Mouse (Mus musculus): ENCODE results near the gene Hcfc2.

Hcfc2 gene

GRCm38 (mm10) chr10:82741354-82741753 lies 45.4 kb downstream of the Hcfc2 start:
- no peak for DNase-seq (ENCODE audit: low spot score)

DNA sequence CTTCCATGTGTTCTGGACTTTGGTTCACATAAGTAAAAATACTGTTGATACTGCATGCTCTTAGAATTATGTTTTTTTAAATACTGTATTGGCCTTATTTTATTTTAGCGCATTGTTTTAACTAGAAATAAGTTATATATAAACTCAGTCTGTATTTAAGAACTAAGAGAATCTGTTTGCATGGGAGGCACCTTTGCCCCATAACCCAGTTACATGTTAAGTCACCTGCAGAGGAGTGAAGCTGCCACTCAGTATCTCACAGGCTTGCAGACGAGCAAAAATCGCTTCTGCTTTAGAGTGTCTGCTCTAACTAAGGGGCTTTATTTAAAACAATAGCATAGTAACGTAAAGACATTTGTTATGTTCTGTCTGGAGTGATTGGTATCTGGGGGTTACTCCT lies 45.9 kb downstream of the Hcfc2 start:
- no peak for DNase-seq (ENCODE audit: low spot score)

GRCm38 (mm10) chr10:82742578-82742977 lies 46.6 kb downstream of the Hcfc2 start:
- DNase-seq (ENCODE audit: low spot score) = no peak

DNA sequence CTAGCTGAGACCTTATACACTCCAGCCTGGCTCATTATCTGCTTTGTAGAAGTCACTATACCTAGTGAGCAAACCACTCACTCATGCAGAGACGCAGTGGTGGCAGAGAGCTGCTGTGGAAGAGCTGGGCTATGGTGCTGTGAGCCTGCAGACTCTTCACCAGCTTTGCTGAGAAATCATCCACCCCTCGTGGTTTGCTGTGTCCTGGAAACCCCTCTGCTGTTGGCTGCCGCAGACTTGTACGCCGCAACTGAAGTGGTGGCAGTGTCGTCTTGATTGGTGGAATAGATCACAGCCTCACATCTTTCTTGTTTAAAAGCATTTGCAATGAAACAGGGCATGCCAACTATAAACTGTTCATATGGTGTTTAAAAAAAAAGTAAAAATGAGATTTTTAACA lies 48.3 kb downstream of the Hcfc2 start:
- no peak for DNase-seq (ENCODE audit: low spot score)

GRCm38 (mm10) chr10:82745301-82745700 lies 49.3 kb downstream of the Hcfc2 start:
- no peak for DNase-seq (ENCODE audit: low spot score)

GRCm38 (mm10) chr10:82746988-82747850 lies 51.3 kb downstream of the Hcfc2 start:
- DNase-seq (ENCODE audit: low spot score) = no peak

DNA sequence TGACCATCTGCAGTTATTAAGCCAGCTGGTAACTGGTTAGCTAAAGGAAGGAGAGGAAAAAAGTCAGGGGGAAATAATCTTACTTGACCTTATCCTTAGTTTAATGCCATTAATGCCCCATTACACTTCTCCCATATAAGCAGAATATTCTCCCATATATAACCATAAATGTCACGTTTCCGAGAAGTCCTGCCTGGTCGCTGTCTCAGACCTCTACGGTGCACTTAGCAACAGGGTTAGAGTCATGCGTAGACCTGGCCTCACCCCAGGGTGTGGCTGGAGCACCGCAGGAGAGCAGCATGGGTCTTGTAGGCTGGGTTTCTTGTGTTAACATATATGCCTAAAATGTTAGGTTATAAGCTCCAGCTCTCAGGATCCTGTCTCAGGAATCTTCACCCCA lies 54.8 kb downstream of the Hcfc2 start:
- no peak for DNase-seq (ENCODE audit: low spot score)

DNA sequence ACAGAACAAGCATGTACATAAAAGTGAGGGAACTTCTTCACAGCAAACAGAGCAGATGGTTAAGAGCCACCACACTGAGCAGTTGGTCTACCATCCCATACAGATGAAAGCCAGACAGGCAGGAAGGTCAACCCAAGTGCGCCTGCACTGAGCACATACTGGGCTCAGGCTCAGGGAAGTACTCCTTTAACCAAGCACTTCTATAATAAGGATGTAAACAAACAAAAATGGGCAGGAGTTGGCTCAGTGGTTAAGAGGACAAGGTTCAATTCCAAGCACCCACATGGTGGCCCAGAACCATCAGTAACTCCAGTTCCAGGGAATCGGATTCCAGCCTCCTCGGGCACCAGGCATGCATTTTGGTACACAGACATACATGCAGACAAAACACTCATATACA lies 57.0 kb downstream of the Hcfc2 start:
- DNase-seq (ENCODE audit: low spot score) = no peak

GRCm38 (mm10) chr10:82754642-82755041 lies 58.7 kb downstream of the Hcfc2 start:
- no peak for DNase-seq (ENCODE audit: low spot score)

- no peak for DNase-seq (ENCODE audit: low spot score)
Measured at GRCm38 (mm10) chr10:82755213-82755890, 59.4 kb downstream of the Hcfc2 start.

DNA sequence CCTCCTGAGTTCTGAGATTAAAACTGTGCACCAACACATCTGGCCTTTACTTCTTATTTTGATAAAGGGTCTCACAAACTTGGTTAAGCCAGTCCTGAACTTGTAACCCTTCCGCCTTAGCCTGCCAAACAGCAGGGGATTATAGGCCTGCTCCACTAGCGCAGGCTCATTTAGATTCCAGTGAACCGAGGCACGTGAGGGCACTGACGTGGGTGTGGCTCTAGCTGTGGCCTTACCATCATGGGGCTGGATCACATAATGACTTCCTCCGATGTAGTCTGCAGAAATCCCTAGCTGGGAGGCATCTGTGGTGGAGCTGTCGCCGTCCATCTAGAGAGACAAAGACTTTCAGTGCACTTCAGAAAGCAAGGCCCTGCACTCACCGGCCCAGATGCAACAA lies 60.5 kb downstream of the Hcfc2 start:
- no peak for DNase-seq (ENCODE audit: low spot score)

- no peak for DNase-seq (ENCODE audit: low spot score)
Measured at GRCm38 (mm10) chr10:82757341-82757740, 61.4 kb downstream of the Hcfc2 start.

GRCm38 (mm10) chr10:82758368-82758767 lies 62.4 kb downstream of the Hcfc2 start:
- DNase-seq (ENCODE audit: low spot score) = no peak

GRCm38 (mm10) chr10:82758878-82759277 lies 62.9 kb downstream of the Hcfc2 start:
- DNase-seq (ENCODE audit: low spot score) = no peak

DNA sequence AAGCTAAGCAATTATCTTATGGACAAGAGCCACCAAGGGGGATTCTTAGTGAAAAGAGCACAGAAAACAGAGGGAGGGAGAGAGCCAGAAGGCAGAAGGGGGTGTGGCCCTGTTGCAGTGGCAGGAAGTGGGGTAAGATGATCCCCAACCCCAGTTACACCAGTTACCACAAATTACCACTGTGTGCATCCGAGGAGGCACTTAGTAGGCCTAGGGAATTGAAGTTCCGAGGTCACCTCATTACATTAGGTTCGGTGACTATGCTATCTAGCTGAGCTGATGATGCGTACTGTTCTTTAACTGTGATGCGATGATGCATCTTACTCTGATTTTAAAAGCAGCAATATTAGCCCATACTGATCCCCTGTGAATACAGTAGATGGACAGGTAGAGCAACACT lies 63.7 kb downstream of the Hcfc2 start:
- no peak for DNase-seq (ENCODE audit: low spot score)

DNA sequence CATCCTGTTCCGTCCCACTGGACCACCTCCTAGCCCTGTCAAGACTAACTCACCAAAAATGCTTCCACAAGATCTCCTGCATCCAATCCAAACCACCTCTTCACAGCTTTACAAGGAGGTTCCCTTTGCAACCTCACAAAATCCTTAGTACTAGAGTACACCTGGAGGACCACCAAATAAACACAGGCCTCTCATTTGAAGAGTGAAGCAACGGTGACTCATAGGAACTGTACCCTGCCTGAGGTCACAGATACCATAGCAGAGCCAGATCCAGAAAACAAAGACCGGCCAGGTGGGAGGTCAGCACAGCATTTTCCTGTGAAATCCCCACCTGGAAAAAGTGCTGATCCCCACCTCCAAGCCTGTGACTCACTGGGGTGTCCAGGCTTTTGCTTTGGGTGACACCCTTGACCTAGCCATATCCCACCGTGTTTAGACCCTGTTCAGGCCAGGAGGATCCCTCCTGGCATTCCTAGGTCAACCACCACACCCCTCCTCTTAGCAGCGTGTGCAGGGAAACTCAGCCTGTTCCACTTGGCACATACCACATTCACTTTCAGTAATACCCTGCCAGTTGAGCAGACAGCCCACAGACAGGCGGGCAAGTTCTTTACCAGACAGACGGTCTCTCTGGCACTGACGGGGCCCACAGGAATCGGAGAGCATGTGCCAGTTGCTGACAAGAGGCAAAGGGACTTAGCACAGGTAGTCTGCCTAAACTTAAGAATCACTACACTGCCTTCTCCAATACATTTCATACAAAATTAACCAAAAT lies 65.3 kb downstream of the Hcfc2 start:
- DNase-seq (ENCODE audit: low spot score) = peak; percentile 60

DNA sequence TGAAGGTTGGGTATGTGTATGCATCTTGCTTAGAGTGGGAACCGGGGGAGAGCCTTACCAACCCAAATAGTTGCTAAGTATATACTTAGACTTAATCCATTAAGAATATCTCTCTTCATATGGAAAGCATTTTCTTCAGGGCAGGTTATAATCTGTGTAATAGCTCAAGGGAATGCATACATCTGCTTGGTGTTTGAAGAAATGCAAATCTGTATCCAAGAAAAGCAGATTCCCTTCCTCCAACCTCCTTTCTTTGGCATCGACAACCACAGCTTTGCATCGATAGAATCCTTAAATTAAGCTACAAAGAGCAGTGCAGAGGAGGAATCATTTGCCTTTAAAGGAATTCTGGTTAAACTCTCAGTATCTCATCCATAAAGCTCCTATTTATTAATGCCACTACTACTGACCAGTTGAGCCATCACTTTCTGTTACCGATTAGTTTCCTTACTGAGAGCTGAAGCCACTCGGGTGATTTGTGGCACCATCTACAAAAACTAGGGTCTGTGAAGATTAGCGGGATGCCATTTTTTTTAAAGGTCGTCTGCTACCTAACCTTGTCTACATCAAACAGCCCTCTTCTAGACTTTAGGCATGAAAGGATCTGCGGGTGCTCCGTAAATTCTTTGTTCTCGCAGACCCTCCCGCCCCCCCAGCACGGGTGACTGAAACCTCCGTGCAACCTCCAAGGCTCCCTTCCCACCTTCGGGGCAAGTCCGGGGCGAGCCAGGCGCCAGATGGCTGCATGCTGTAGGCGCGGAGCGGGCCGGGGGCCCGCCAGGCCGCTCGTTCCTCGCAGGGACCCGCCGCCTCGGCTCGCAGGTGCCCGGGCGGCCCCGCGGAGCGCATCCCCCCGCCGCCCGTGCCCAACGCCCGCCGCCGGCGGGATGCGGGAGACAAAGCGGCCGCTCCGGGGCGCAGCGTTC lies 67.1 kb downstream of the Hcfc2 start:
- DNase-seq (ENCODE audit: low spot score) = no peak

DNA sequence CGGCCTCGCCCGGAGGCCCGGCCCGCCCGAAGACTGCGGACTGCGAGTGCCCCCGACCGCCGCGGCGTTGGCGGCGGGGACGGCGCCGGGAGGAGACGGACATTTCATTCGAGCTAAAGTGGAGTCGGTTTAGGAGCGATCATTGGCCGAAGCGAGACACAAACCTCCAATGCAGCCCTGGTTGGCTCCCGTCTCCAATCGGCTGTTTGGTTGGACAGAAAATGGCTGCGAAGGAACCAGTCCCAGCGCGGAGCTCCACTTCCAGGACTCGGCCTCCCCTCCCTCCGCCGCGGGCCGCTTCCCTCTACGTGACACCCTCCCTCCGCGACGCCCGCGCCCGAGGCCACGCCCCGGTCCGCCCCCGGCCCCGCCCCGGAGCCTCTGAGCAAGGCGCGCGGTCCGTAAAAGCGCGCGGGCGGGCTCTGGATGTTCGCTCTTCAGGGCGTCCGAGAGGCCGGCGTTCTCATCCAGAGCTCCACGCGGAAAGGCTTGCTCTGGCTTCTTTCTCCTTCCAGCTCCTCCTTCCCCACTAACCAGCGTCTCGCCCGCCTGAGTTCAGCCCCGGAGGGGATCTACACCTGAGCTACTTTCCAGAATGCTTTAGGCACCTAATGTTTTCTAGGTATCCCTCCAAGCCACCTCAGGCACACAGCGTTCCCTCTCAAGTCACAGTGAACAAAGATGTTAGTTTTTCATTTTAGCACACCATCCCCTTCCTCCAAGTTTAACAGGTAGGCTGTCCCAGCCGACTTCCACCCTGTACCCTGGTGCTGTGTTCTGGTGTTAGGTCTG lies 68.1 kb downstream of the Hcfc2 start, which contains the start of gene Nfyb:
Gene Nfyb (minus strand): TSS at position 305 of the 792 bp plus-strand sequence.
- DNase-seq (ENCODE audit: low spot score) = peak; percentile 97

- DNase-seq (ENCODE audit: low spot score) = no peak
Measured at GRCm38 (mm10) chr10:82768901-82769300, 72.9 kb downstream of the Hcfc2 start.

DNA sequence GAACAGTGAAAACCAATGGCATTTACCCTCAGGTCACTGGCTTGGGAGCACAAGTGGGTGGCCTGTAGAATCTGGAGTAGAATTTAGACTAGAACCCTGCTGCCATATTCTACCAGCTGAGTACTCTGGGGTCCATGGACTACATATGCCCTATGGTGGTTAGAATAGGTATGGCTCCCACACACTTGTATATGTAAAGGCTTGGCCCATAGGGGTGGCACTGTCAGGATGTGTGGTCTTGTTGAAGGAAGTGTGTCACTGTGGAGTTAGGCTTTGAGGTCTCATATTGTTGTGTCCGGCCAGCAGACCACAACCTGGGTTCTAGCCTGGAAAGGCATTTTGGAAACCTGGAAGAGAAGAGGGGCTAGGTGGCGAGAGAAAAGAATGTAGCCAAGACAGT lies 74.8 kb downstream of the Hcfc2 start:
- no peak for DNase-seq (ENCODE audit: low spot score)
